Mouse (Mus musculus) MEL (cell line): ENCODE data around the gene Fcrls.

Experiments used
- CHD2 ChIP-seq: IDR thresholded peaks from 2 replicates; pipeline ENCODE4 v1.6.1; 2011; ENCODE audit warnings: low read length, improper control_type of control experiment
- CTCF ChIP-seq, 3 experiments: IDR thresholded peaks in 2 of 3; conservative IDR thresholded peaks in 1 of 3; 2 replicates each; pipeline ENCODE4 v1.5.1; 2011 to 2012; ENCODE audit warnings: low read length in 3 of 3, low read depth in 2 of 3, mild to moderate bottlenecking in 2 of 3, improper control_type of control experiment in 1 of 3, inconsistent platforms in 1 of 3, mixed read lengths in 1 of 3, moderate library complexity in 1 of 3; ENCODE audit not compliant: control insufficient read depth in 1 of 3, insufficient read depth in 1 of 3, poor library complexity in 1 of 3, severe bottlenecking in 1 of 3
- EP300 ChIP-seq, 2 experiments: IDR thresholded peaks; 2 replicates each; pipeline ENCODE4 v1.6.1; 2011; ENCODE audit warnings: improper control_type of control experiment in 2 of 2, low read length in 2 of 2, low read depth in 1 of 2, mild to moderate bottlenecking in 1 of 2
- GABPA ChIP-seq: IDR thresholded peaks from 2 replicates; pipeline ENCODE4 v1.6.1; 2012; ENCODE audit warnings: low read depth, mild to moderate bottlenecking, inconsistent platforms, low read length, improper control_type of control experiment, moderate library complexity
- HCFC1 ChIP-seq: IDR thresholded peaks from 2 replicates; pipeline ENCODE4 v1.6.1; 2012; ENCODE audit warnings: low read depth, mild to moderate bottlenecking, inconsistent platforms, low read length, improper control_type of control experiment, moderate library complexity
- JUND ChIP-seq: IDR thresholded peaks from 2 replicates; pipeline ENCODE4 v1.6.1; 2011; ENCODE audit warnings: low read depth, mild to moderate bottlenecking, improper control_type of control experiment, low read length
- MAFK ChIP-seq: IDR thresholded peaks from 2 replicates; pipeline ENCODE4 v1.6.1; 2011; ENCODE audit warnings: low read depth, mild to moderate bottlenecking, low read length, improper control_type of control experiment, borderline replicate concordance
- MAX ChIP-seq: IDR thresholded peaks from 2 replicates; pipeline ENCODE4 v1.6.1; 2011; ENCODE audit warnings: low read length, improper control_type of control experiment
- MAZ ChIP-seq: IDR thresholded peaks from 2 replicates; pipeline ENCODE4 v1.6.1; 2012; ENCODE audit warnings: low read depth, mild to moderate bottlenecking, inconsistent platforms, low read length, improper control_type of control experiment
- POLR2A ChIP-seq, 2 experiments: IDR thresholded peaks; 2 replicates each; pipeline ENCODE4 v1.6.1; 2011 to 2012; ENCODE audit warnings: low read length in 2 of 2, mild to moderate bottlenecking in 2 of 2, control low read depth in 1 of 2, improper control_type of control experiment in 1 of 2, low read depth in 1 of 2, moderate library complexity in 1 of 2; ENCODE audit not compliant: control insufficient read depth in 1 of 2, insufficient read depth in 1 of 2, poor library complexity in 1 of 2

- TF ChIP-seq HCFC1 (no peak), EP300 (IDR thresholded peaks at IDR 0.05; ENCODE audit: low read depth in 1 of 2, low read length in 2 of 2) (no peak), GABPA (no peak), MAFK (no peak), MAZ (no peak), MAX (no peak), POLR2A (IDR thresholded peaks at IDR 0.05; ENCODE audit: control insufficient read depth in 1 of 2, insufficient read depth in 1 of 2, low read depth in 1 of 2, low read length in 2 of 2, poor library complexity in 1 of 2) (no peak), CTCF (IDR thresholded peaks at IDR 0.05 in 2 of 3, conservative IDR thresholded peaks at IDR 0.05 in 1 of 3; ENCODE audit: control insufficient read depth in 1 of 3, insufficient read depth in 1 of 3, low read depth in 2 of 3, low read length in 3 of 3, poor library complexity in 1 of 3, severe bottlenecking in 1 of 3) (no peak), JUND (no peak), CHD2 (no peak)
Measured at GRCm38 (mm10) chr3:87299901-87300300, 36.4 kb upstream of the Fcrls start.
